Mouse (Mus musculus) embryonic fibroblast, embryonic 13.5 days (primary cell): ENCODE results near the gene Acsf2. TPM values are rescaled to one million over a fixed set of nuclear protein-coding genes. Genes with fewer than 3 reads are reported as not detected.

Experiments used
- H3K27ac ChIP-seq: 2 replicates; pipeline ENCODE4 v1.5.1; 2012; ENCODE audit warnings: low read length, control low read depth, inconsistent platforms; ENCODE audit not compliant: insufficient read depth
- H3K4me1 ChIP-seq: 2 replicates; pipeline ENCODE4 v1.6.1; 2011; ENCODE audit warnings: low read length; ENCODE audit not compliant: control insufficient read depth, insufficient read depth
- H3K4me3 ChIP-seq: 2 replicates; pipeline ENCODE4 v1.5.1; 2011; ENCODE audit warnings: mild to moderate bottlenecking, control low read depth, low read length; ENCODE audit not compliant: insufficient read depth
- CTCF ChIP-seq: IDR thresholded peaks from 2 replicates; pipeline ENCODE4 v1.5.1; 2011; ENCODE audit warnings: mild to moderate bottlenecking, control low read depth, low read length, moderate library complexity, borderline replicate concordance; ENCODE audit not compliant: insufficient read depth
- POLR2A ChIP-seq: IDR thresholded peaks from 2 replicates; pipeline ENCODE4 v1.6.1; 2011; ENCODE audit warnings: low read depth, mild to moderate bottlenecking, control low read depth, low read length, moderate library complexity
- polyA plus RNA-seq: library from polyadenylated mRNA; stranded (reverse); fragments of >200 nt; gene quantifications from 2 replicates; pipeline ENCODE4 v1.2.4, GENCODE M21; 2011; ENCODE audit warnings: low read depth; ENCODE audit not compliant: missing spikeins, insufficient read length

Gene Acsf2
- polyA plus RNA-seq, 1 experiment = 19.4 TPM

DNA sequence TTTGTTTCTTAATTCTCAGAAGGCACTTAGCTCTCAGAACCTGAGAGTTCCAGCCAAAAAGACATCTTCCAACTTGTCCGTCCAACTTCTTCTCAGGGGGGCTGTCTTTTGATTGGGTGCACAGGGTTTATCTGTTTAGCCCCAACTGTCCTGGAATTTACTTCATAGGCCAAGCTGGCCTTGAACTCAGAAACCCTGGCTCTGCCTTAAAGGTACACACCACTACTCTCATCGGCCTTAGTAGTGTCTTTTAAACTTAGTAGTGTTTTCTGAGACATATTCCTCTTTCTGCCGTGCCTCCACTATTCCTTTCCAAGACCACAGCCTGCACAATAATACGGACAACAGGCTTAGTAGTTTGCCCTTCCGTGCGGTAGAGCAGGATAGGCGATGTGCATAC, 1.2 kb downstream of the Acsf2 start:
- Histone ChIP-seq H3K4me3 (no peak overlapping the region), H3K27ac (no peak overlapping the region), H3K4me1 (peaks cover 3% of the 10 kb centered on the region; the same call in 1 of the 2 replicates)
- no peak for TF ChIP-seq POLR2A
- no peak for TF ChIP-seq CTCF

DNA sequence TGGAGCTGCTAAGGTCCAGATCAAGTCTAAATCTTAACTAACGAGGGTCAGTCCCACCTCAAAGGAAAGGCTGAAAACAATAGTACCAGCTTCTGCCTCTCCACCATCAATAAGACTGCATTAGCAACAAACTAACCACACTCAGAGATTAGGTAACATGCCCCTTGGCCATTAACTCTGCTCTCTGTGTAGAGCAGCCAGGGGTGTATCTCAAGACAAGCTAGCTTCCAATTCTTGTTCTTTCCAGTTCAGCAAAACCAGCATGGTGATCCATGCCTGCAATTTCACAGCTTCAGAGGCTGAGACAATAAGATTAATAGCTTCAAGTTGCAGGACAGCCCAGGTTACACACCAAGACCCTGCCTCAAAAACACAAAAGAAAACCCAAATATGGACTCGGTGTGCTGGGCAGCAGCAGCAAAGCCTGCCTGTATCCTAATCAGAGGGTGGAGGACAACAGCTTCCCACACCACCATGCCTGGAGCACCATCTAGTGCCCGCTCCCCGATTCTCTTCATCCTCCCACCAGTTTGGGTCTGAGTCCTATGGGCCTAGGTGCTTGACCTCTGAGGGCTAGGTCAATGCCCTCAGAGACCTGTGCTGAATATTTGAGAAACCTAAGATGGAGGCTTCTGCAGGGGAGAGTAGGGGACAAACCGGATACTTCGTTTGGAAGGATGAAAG, 3.1 kb downstream of the Acsf2 start:
- TF ChIP-seq CTCF (peak; percentile 12; the same call in 1 of the 2 replicates), POLR2A (no peak)
- Histone ChIP-seq H3K27ac (no peak overlapping the region), H3K4me1 (peaks cover 3% of the 10 kb centered on the region; the same call in 1 of the 2 replicates), H3K4me3 (no peak overlapping the region)

- TF ChIP-seq POLR2A (no peak), CTCF (no peak)
- Histone ChIP-seq H3K27ac (no peak overlapping the region), H3K4me3 (no peak overlapping the region), H3K4me1 (peaks cover 3% of the 10 kb centered on the region; the same call in 1 of the 2 replicates)
Measured at GRCm38 (mm10) chr11:94597319-94597718, 4.4 kb downstream of the Acsf2 start.

DNA sequence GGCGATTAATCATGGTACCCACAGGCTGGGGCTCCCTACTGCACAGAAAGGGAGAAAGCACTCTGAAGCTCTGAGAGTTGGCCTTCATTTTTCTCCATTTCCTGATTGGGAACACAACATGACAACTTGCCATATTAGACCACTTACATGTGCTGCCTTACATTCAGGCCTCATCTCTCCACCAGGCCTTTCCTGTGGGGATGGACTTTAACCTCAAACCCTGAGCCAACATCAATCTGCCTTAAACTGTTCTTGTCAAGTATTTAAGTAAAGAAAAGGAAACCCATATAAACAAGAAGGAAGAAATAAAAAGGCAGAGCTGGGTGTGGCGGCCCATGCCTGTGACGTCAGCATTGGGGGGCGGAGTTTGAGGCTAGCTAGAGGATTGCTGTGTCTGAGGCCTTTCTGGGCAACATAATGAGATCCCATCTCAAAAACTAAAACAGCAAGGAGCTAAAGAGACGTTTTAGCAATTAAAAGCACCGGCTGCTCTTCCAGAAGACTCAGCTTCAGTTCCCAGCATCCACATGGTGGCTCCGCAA, 5.3 kb downstream of the Acsf2 start:
- no peak for TF ChIP-seq CTCF
- no peak for TF ChIP-seq POLR2A
- no peak overlapping the region for H3K27ac ChIP-seq
- H3K4me1 ChIP-seq = no peaks in the 10 kb centered on the region
- H3K4me3 ChIP-seq = no peak overlapping the region

GRCm38 (mm10) chr11:94587511-94587910, 14.2 kb downstream of the Acsf2 start:
- Histone ChIP-seq H3K4me1 (no peaks in the 10 kb centered on the region), H3K4me3 (no peak overlapping the region)
- TF ChIP-seq CTCF (no peak), POLR2A (no peak)

DNA sequence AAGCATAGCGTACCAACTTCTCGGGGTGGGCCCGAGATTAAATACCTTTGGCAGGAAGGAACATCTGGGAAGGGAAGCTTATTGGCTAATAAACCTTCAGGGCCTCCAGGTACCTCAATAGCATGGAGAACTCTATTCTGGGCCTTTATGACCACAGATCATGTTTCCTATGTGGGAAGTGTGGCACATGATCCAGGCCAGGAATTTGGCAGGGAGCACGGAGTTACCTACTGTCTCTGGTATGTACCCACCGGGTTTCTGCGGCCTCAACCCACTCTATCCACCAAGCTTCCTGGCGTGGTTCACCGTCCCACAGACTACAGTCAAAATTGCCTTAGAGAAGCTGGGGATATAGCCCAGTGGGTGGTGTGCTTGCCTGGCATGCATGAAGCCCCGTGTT, 16.6 kb downstream of the Acsf2 start:
- Histone ChIP-seq H3K4me3 (no peak overlapping the region), H3K4me1 (no peaks in the 10 kb centered on the region), H3K27ac (no peak overlapping the region)
- TF ChIP-seq CTCF (no peak), POLR2A (no peak)

More at GRCm38 (mm10) chr11:94587511-94587910, 14.2 kb downstream of the Acsf2 start:
- H3K27ac ChIP-seq = no peak overlapping the region

DNA sequence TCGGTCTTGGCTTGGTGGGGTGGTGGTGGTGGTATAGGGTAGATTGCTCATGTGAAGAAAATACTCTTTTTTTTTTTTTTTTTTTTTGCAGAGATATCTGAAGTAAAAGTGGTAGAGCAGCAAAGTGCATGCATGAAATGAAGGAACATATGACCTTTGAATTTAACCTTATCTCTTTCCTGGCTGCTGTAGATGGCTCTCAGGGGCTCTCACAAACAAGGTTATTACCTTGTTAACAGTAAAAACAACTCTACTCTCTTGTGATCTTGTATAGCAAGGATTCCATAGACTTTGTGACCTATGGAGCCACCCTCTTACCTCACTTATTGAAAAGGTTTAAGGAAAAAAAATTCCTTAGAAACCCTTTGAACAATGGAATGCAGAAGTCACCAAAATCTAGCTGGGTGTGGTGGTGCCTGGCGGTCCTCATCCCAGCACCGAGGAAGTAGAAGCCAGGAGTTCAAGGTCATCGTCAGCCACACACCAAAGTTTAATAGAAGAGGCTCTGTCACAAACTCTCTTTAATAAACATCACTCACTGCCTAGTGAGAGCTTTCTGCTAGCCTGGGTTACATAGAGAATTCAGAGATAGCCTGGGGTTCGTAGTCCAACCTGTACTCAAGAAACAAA, 21.4 kb downstream of the Acsf2 start:
- no peak overlapping the region for H3K27ac ChIP-seq
- H3K4me3 ChIP-seq = no peak overlapping the region
- no peak for TF ChIP-seq POLR2A
- TF ChIP-seq CTCF = no peak
- no peaks in the 10 kb centered on the region for H3K4me1 ChIP-seq

DNA sequence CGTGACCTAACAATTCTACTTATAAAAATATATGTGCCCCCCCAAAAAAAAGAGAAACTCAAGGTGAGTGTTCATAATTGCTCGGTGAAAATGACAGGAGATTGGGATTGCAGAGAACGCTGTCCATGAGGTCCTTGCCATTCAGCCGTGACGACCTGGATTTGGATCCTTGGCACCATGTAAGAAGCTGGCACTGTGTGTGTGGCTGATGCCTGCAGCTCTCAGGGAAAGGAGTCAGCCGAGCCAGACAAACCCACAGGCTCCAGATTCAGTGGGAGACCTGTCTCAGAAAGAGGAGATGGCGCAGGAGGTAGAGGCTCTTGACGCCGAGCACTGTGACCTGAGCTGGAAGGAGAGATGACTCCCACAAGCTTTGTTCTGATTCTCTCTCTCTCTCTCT, 25.3 kb downstream of the Acsf2 start:
- H3K27ac ChIP-seq = no peak overlapping the region
- H3K4me3 ChIP-seq = no peak overlapping the region
- TF ChIP-seq POLR2A (no peak), CTCF (no peak)
- no peaks in the 10 kb centered on the region for H3K4me1 ChIP-seq

DNA sequence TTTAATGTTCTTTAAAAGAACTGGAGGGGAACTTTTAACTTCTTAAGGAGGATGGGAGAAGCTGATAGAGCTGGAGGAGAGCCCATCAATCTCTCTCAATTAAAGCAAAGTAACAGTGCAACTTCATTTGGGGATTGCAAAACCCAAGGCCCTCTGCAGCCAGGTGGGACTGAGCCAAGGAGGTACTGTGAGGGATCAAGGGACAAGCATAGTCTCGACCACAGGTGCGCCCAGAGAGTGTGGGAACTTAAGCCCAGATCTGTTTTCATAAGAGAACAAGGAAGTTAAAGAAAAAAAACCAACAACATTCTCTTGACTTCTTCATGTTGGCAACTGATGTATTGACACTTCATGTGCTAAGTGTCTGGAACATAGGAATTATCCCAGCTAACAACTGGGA, 26.6 kb downstream of the Acsf2 start:
- no peak overlapping the region for H3K4me3 ChIP-seq
- TF ChIP-seq CTCF (no peak), POLR2A (no peak)
- no peak overlapping the region for H3K27ac ChIP-seq
- H3K4me1 ChIP-seq = no peaks in the 10 kb centered on the region

DNA sequence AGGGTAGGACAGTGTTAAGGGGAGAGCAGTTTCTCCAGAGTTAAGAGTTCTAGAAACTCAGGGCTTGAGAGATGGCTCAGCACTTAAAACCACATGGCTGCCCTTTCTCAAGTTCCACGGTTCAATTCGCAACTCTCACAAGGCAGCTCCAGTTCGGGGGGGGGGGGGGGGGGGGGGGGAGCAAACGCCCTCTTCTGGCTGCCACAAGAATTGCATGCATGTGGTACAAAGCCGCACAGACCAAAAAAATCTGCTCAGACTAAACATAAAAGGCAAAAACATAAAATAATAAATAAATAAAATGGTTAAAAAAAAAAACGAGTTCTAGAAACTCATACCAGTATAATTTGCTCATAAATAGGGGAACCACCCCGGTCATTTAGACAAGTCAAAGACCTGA, 27.1 kb downstream of the Acsf2 start:
- H3K27ac ChIP-seq = no peak overlapping the region
- TF ChIP-seq POLR2A (no peak), CTCF (no peak)
- H3K4me3 ChIP-seq = no peak overlapping the region
- no peaks in the 10 kb centered on the region for H3K4me1 ChIP-seq

- Histone ChIP-seq H3K4me1 (no peaks in the 10 kb centered on the region), H3K27ac (no peak overlapping the region), H3K4me3 (no peak overlapping the region)
- no peak for TF ChIP-seq POLR2A
Measured at GRCm38 (mm10) chr11:94571850-94572249, 29.8 kb downstream of the Acsf2 start.
